ENCODE assay signal across 10 mouse cellular contexts in genomic region chr5:104058021-104058420, GRCm38 (mm10). TPM values are rescaled to one million over a fixed set of nuclear protein-coding genes. Genes with fewer than 3 reads are reported as not detected.
DNase-seq lines count a peak whose midpoint lies in the region; ATAC-seq and TF ChIP-seq lines count a peak whose summit lies in the region.
"Had no signal": no experiment of that assay in that cellular context is flagged by ENCODE, and none has a peak within 500 bp of the region (broad histone marks: within the 10 kb centered on the region; RNA-seq: fewer than 3 reads in every experiment).

No protein-coding gene starts in this region.

- H3K9me3 ChIP-seq in kidney, embryonic 16.5 days (ENCODE audit: low read length), result no peaks in the 10 kb centered on the region
- H3K9me3 ChIP-seq in MEL (replicated peaks; ENCODE audit: insufficient read depth, low read length), result no peaks in the 10 kb centered on the region
- no peaks in the 10 kb centered on the region for H3K9me3 ChIP-seq in lung, postnatal 0 days (ENCODE audit: low read length)
- H3K9me3 ChIP-seq: embryonic facial prominence, embryonic 13.5 days had no signal

- no peak overlapping the region for H3K4me2 ChIP-seq in kidney, embryonic 16.5 days (replicated peaks; ENCODE audit: low read depth, low read length)
- H3K4me2 ChIP-seq in lung, postnatal 0 days (replicated peaks; ENCODE audit: low read depth, low read length), result no peak overlapping the region
- H3K4me2 ChIP-seq: embryonic facial prominence, embryonic 13.5 days had no signal

- peaks cover 36% of the 10 kb centered on the region for H3K36me3 ChIP-seq in kidney, embryonic 16.5 days (ENCODE audit: insufficient read depth, low read length)
- H3K36me3 ChIP-seq in C2C12 (ENCODE audit: control insufficient read depth, insufficient read depth) (peaks cover 47% of the 10 kb centered on the region), MEL (ENCODE audit: control insufficient read depth in 1 of 2, insufficient read depth in 2 of 2, low read length in 2 of 2) (peaks cover 14 to 29% of the 10 kb centered on the region in 2 experiments)
- H3K36me3 ChIP-seq in lung, postnatal 0 days (ENCODE audit: insufficient read depth, low read length), result peaks cover 18% of the 10 kb centered on the region

- no peaks in the 10 kb centered on the region for H3K79me3 ChIP-seq in C2C12 (ENCODE audit: low read depth)

- H3K4me1 ChIP-seq in kidney, embryonic 16.5 days (ENCODE audit: insufficient read depth, low read length), result no peaks in the 10 kb centered on the region
- peaks cover 17 to 19% of the 10 kb centered on the region in 2 experiments for H3K4me1 ChIP-seq in MEL (ENCODE audit: control insufficient read depth in 1 of 2, insufficient read depth in 2 of 2, low read length in 2 of 2)
- no peaks in the 10 kb centered on the region for H3K4me1 ChIP-seq in lung, postnatal 0 days (ENCODE audit: insufficient read depth, low read depth, low read length)
- H3K4me1 ChIP-seq: embryonic facial prominence, embryonic 13.5 days had no signal

- TF ChIP-seq CTCF in C2C12 (IDR thresholded peaks at IDR 0.05; ENCODE audit: control insufficient read depth, insufficient read depth, insufficient read length) (peak; percentile 48), MEL (IDR thresholded peaks at IDR 0.05 in 2 of 3, conservative IDR thresholded peaks at IDR 0.05 in 1 of 3; ENCODE audit: control insufficient read depth in 1 of 3, insufficient read depth in 1 of 3, low read depth in 2 of 3, low read length in 3 of 3, poor library complexity in 1 of 3, severe bottlenecking in 1 of 3) (peak; percentile 74 to 93 (median 89))
- peak; percentile 80 for TF ChIP-seq CTCF in lung, postnatal 0 days (IDR thresholded peaks at IDR 0.05)

- no peaks in the 10 kb centered on the region for H3K27me3 ChIP-seq in kidney, embryonic 16.5 days (ENCODE audit: insufficient read depth, low read length)
- H3K27me3 ChIP-seq in C2C12 (ENCODE audit: control insufficient read depth, insufficient read depth, insufficient read length), result no peaks in the 10 kb centered on the region
- H3K27me3 ChIP-seq in MEL (ENCODE audit: control insufficient read depth in 1 of 2, insufficient read depth in 2 of 2, low read length in 2 of 2), result no peaks in the 10 kb centered on the region
- no peaks in the 10 kb centered on the region for H3K27me3 ChIP-seq in lung, postnatal 0 days (replicated peaks; ENCODE audit: insufficient read depth, low read length)
- H3K27me3 ChIP-seq: embryonic facial prominence, embryonic 13.5 days had no signal

- no peak overlapping the region for H3K4me3 ChIP-seq in kidney, embryonic 16.5 days (ENCODE audit: low read length)
- no peak overlapping the region for H3K4me3 ChIP-seq in C2C12 (ENCODE audit: insufficient read depth, poor library complexity, severe bottlenecking)
- no peak overlapping the region for H3K4me3 ChIP-seq in MEL (ENCODE audit: control insufficient read depth in 1 of 2, insufficient read depth in 1 of 2, low read depth in 2 of 2, low read length in 2 of 2)
- H3K4me3 ChIP-seq in lung, postnatal 0 days (ENCODE audit: low read depth, low read length), result no peak overlapping the region
- H3K4me3 ChIP-seq: embryonic facial prominence, embryonic 13.5 days had no signal

- no peak overlapping the region for H3K9ac ChIP-seq in kidney, embryonic 16.5 days (replicated peaks; ENCODE audit: low read length)
- H3K9ac ChIP-seq in MEL (ENCODE audit: control insufficient read depth, low read depth, low read length, poor library complexity, severe bottlenecking), result no peak overlapping the region
- no peak overlapping the region for H3K9ac ChIP-seq in lung, postnatal 0 days (replicated peaks; ENCODE audit: low read depth)
- H3K9ac ChIP-seq: embryonic facial prominence, embryonic 13.5 days had no signal

- peak; percentile 19 for TF ChIP-seq RAD21 in MEL (IDR thresholded peaks at IDR 0.05; ENCODE audit: low read depth, low read length)

- TF ChIP-seq POLR2A in MEL (IDR thresholded peaks at IDR 0.05; ENCODE audit: control insufficient read depth in 1 of 2, insufficient read depth in 1 of 2, low read depth in 1 of 2, low read length in 2 of 2, poor library complexity in 1 of 2), result no peak

- WGBS in kidney, embryonic 16.5 days, result 73% methylated on average over 15 of the region's 15 CpGs
- 63% methylated on average over 15 of the region's 15 CpGs for WGBS in lung, postnatal 0 days

- H3ac ChIP-seq in C2C12 (ENCODE audit: control insufficient read depth, insufficient read length, low read depth), result no peak overlapping the region

- ATAC-seq in kidney, embryonic 16.5 days (ENCODE audit: low FRiP score, low TSS enrichment), result no peak
- no peak for ATAC-seq in lung, postnatal 0 days

- peak; percentile 65 for DNase-seq in kidney, adult 18-20 months
- peak; percentile 57 for DNase-seq in MEL (ENCODE audit: low read depth, low spot score)
- DNase-seq in gastrocnemius, adult 8-10 months (ENCODE audit: low spot score in 2 of 2), result peak; percentile 40 to 47
- DNase-seq in lung, postnatal 0 days (ENCODE audit: low spot score), result peak; percentile 42
- DNase-seq in testis, postnatal 10 days (ENCODE audit: low spot score), result peak; percentile 78
- DNase-seq in urinary bladder, adult 2 months (ENCODE audit: low spot score), result no peak

- no peak for TF ChIP-seq EP300 in MEL (IDR thresholded peaks at IDR 0.05; ENCODE audit: low read depth in 1 of 2, low read length in 2 of 2)
- no peak for TF ChIP-seq EP300 in lung, postnatal 0 days (IDR thresholded peaks at IDR 0.05)

- no peak overlapping the region for H3K27ac ChIP-seq in kidney, embryonic 16.5 days (ENCODE audit: low read length)
- no peak overlapping the region for H3K27ac ChIP-seq in MEL (ENCODE audit: control insufficient read depth, low read depth, low read length)
- no peak overlapping the region for H3K27ac ChIP-seq in lung, postnatal 0 days (ENCODE audit: low read length)
- H3K27ac ChIP-seq: embryonic facial prominence, embryonic 13.5 days had no signal

- H3K79me2 ChIP-seq in C2C12 (ENCODE audit: control insufficient read depth, insufficient read depth) (peaks cover 9% of the 10 kb centered on the region), MEL (ENCODE audit: control insufficient read depth, insufficient read depth, low read length, poor library complexity) (no peaks in the 10 kb centered on the region)

TF ChIP-seq in C2C12, 6 proteins besides CTCF, POLR2A, EP300 and RAD21 (continues in another document):
- TF ChIP-seq MYOG (IDR thresholded peaks at IDR 0.05; ENCODE audit: control insufficient read depth, extremely low read depth, insufficient read length), result no peak
- no peak for TF ChIP-seq FOSL1 (IDR thresholded peaks at IDR 0.05; ENCODE audit: insufficient read depth, low read length, poor library complexity, severe bottlenecking)
- TF ChIP-seq MYOD1 (IDR thresholded peaks at IDR 0.05; ENCODE audit: control insufficient read depth, insufficient read length, low read depth), result no peak
- TF ChIP-seq USF1 (IDR thresholded peaks at IDR 0.05; ENCODE audit: low read depth), result no peak
- no peak for TF ChIP-seq MAX (IDR thresholded peaks at IDR 0.05)

TF ChIP-seq in MEL, 35 proteins besides CTCF, POLR2A, EP300 and RAD21:
- peak; percentile 71 for TF ChIP-seq SMC3 (IDR thresholded peaks at IDR 0.05; ENCODE audit: low read depth, low read length)
- TF ChIP-seq MAZ (IDR thresholded peaks at IDR 0.05; ENCODE audit: low read depth, low read length), result no peak
- TF ChIP-seq USF1 (IDR thresholded peaks at IDR 0.05; ENCODE audit: low read depth, low read length), result no peak
- peak; percentile 26; the same call in 1 of the 2 replicates for TF ChIP-seq ZC3H11A (IDR thresholded peaks at IDR 0.05; ENCODE audit: low read depth, low read length)
TF ChIP-seq in MEL: peak in this region for 2.

RNA-seq across cellular contexts. Expression of gene Nudt9, which starts 11.9 kb away (rescaled TPM):
- 62.2 and 62.3 TPM in 2 replicates for polyA plus RNA-seq in kidney, embryonic 16.5 days (2015; fragmentation: Nextera tagmentation; extraction: Ambion mirVana)
- 58.9 TPM for polyA plus RNA-seq in C2C12 (2012; fragmentation: generic; extraction: Trizol)
- 83.2 and 102 TPM in 2 replicates for total RNA-seq in MEL (2012; rRNA removed)
- 100 to 1,000 TPM in 1 of 2 experiments, not detected in 1; 125 TPM for polyA plus RNA-seq in MEL (2012; ENCODE audit: insufficient read depth in 1 of 2, insufficient read length in 2 of 2, low read depth in 1 of 2, low replicate concordance in 2 of 2, missing spikeins in 1 of 2)
- total RNA-seq in gastrocnemius, adult 8-10 months (2022), result 10 to 100 TPM; 62.8 to 74.7 (median 69.1) TPM
- 58.8 and 66.0 TPM in 2 replicates for polyA plus RNA-seq in lung, postnatal 0 days (2015; fragmentation: Nextera tagmentation; extraction: Ambion mirVana)
- polyA plus RNA-seq in urinary bladder, adult 2 months (2012; rRNA removed), result 50.6 and 55.6 TPM in 2 replicates

RNA-seq across cellular contexts. Expression of gene Gm17660, which starts 19.4 kb away (rescaled TPM):
- polyA plus RNA-seq in kidney, embryonic 16.5 days (2015; fragmentation: Nextera tagmentation; extraction: Ambion mirVana), result not detected in 2 replicates
- not detected for polyA plus RNA-seq in C2C12 (2012; fragmentation: generic; extraction: Trizol)
- not detected in 2 replicates for total RNA-seq in MEL (2012; rRNA removed)
- not detected for polyA plus RNA-seq in MEL (2012; ENCODE audit: insufficient read depth in 1 of 2, insufficient read length in 2 of 2, low read depth in 1 of 2, low replicate concordance in 2 of 2, missing spikeins in 1 of 2)
- not detected for total RNA-seq in gastrocnemius, adult 8-10 months (2022)
- not detected in 2 replicates for polyA plus RNA-seq in lung, postnatal 0 days (2015; fragmentation: Nextera tagmentation; extraction: Ambion mirVana)
- not detected in 2 replicates for polyA plus RNA-seq in urinary bladder, adult 2 months (2012; rRNA removed)
- total RNA-seq: left cerebral cortex, postnatal 10 days had no signal
- polyA plus RNA-seq: embryonic facial prominence, embryonic 13.5 days had no signal

RNA-seq across cellular contexts. Expression of gene Hsd17b11, which starts 36.3 kb away (rescaled TPM):
- 6.2 and 7.9 TPM in 2 replicates for polyA plus RNA-seq in kidney, embryonic 16.5 days (2015; fragmentation: Nextera tagmentation; extraction: Ambion mirVana)
- 7.4 TPM for polyA plus RNA-seq in C2C12 (2012; fragmentation: generic; extraction: Trizol)
- total RNA-seq in MEL (2012; rRNA removed), result 8.7 and 11.2 TPM in 2 replicates
- 10 to 100 TPM in 1 of 2 experiments, not detected in 1; 16.0 TPM for polyA plus RNA-seq in MEL (2012; ENCODE audit: insufficient read depth in 1 of 2, insufficient read length in 2 of 2, low read depth in 1 of 2, low replicate concordance in 2 of 2, missing spikeins in 1 of 2)
- 1 to 10 TPM; 4.8 to 8.4 (median 7.0) TPM for total RNA-seq in gastrocnemius, adult 8-10 months (2022)
- 15.9 and 17.8 TPM in 2 replicates for polyA plus RNA-seq in lung, postnatal 0 days (2015; fragmentation: Nextera tagmentation; extraction: Ambion mirVana)
- 77.1 and 90.8 TPM in 2 replicates for polyA plus RNA-seq in urinary bladder, adult 2 months (2012; rRNA removed)

RNA-seq across cellular contexts. Expression of gene Sparcl1, which starts 55.5 kb away (rescaled TPM):
- polyA plus RNA-seq in kidney, embryonic 16.5 days (2015; fragmentation: Nextera tagmentation; extraction: Ambion mirVana), result 56.7 and 79.2 TPM in 2 replicates
- polyA plus RNA-seq in C2C12 (2012; fragmentation: generic; extraction: Trizol) (not detected), MEL (2012; ENCODE audit: insufficient read depth in 1 of 2, insufficient read length in 2 of 2, low read depth in 1 of 2, low replicate concordance in 2 of 2, missing spikeins in 1 of 2) (not detected)
- total RNA-seq in MEL (2012; rRNA removed), result not detected in 2 replicates
- 100 to 1,000 TPM in 2 of 4 experiments, 10 to 100 TPM in 2; 70.3 to 108 (median 94.1) TPM for total RNA-seq in gastrocnemius, adult 8-10 months (2022)
- polyA plus RNA-seq in lung, postnatal 0 days (2015; fragmentation: Nextera tagmentation; extraction: Ambion mirVana), result 285 and 301 TPM in 2 replicates
- 1,512 and 1,967 TPM in 2 replicates for polyA plus RNA-seq in urinary bladder, adult 2 months (2012; rRNA removed)
